16 mouse cellular contexts compared by ENCODE assay signal in the genomic region with DNA sequence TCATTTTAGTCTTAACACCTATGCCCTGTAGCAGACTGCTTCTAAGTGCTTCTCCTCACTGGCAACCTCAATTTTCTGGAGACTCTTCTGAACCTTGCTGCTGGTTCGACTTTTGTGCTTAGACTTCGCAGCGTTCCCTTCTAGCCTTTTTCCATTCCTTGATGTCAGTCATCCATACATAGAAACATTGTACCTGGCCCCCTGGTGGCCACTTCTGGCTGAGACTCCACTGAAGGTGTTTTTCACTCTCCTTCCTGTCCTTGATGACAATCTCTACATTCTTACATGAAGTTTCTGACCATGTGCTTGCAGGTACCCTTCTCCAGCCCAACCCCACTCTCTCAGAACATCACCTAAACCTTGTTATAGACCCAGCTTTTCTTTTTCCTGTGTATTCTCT.
DNase-seq lines count a peak whose midpoint lies in the region; ATAC-seq and TF ChIP-seq lines count a peak whose summit lies in the region.
"Had no signal": no experiment of that assay in that cellular context is flagged by ENCODE, and none has a peak within 500 bp of the region (broad histone marks: within the 10 kb centered on the region; RNA-seq: fewer than 3 reads in every experiment).

No protein-coding gene starts in this region.

- TF ChIP-seq CTCF in brain, embryonic 14.5 days (IDR thresholded peaks at IDR 0.05; ENCODE audit: borderline replicate concordance, extremely low read depth, insufficient read depth, insufficient read length), result peak; percentile 37; the same call in 1 of the 2 replicates

- DNase-seq in kidney, adult 18-20 months, result peak; percentile 36
- DNase-seq in retina, embryonic 14.5 days (ENCODE audit: low spot score), result peak; percentile 15
- DNase-seq in retina, postnatal 1 day, result no peak
- DNase-seq in brain, embryonic 14.5 days (ENCODE audit: low read depth), result no peak
- DNase-seq in mesoderm, embryonic 11.5 days (ENCODE audit: low read depth, low spot score), result peak; percentile 4
- DNase-seq in adrenal gland, adult (ENCODE audit: inconsistent age in 2 of 2, low spot score in 1 of 2), result no peak
- no peak for DNase-seq in left cerebral cortex, adult 8-10 months (ENCODE audit: low spot score in 2 of 2)
- DNase-seq: cerebellum, adult 9-11 months; gastrocnemius, postnatal 10 days; heart, postnatal 4 days; spleen, adult 18-20 months had no signal

- H3K36me3 ChIP-seq in kidney, embryonic 14.5 days (ENCODE audit: control insufficient read depth, insufficient read depth, low read length), result no peaks in the 10 kb centered on the region
- H3K36me3 ChIP-seq: forebrain, embryonic 12.5 days; heart, embryonic 10.5 days; lung, embryonic 15.5 days had no signal

- no peaks in the 10 kb centered on the region for H3K4me1 ChIP-seq in kidney, embryonic 14.5 days (ENCODE audit: control insufficient read depth, insufficient read depth, low read length)
- H3K4me1 ChIP-seq: forebrain, embryonic 12.5 days; heart, embryonic 10.5 days; lung, embryonic 15.5 days had no signal

- no peak overlapping the region for H3K4me2 ChIP-seq in kidney, embryonic 14.5 days (replicated peaks; ENCODE audit: low read depth, low read length)
- H3K4me2 ChIP-seq: forebrain, embryonic 12.5 days; lung, embryonic 15.5 days had no signal

- H3K4me3 ChIP-seq in kidney, embryonic 14.5 days (ENCODE audit: low read length), result no peak overlapping the region
- H3K4me3 ChIP-seq: forebrain, embryonic 12.5 days; heart, embryonic 10.5 days; lung, embryonic 15.5 days had no signal

- WGBS in kidney, embryonic 14.5 days, result 79% methylated on average over 3 of the region's 3 CpGs

- no peak overlapping the region for H3K27ac ChIP-seq in kidney, embryonic 14.5 days (ENCODE audit: low read depth, low read length)
- H3K27ac ChIP-seq: forebrain, embryonic 12.5 days; heart, embryonic 10.5 days; lung, embryonic 15.5 days had no signal

- H3K9ac ChIP-seq in kidney, embryonic 14.5 days (ENCODE audit: low read depth, low read length), result no peak overlapping the region
- H3K9ac ChIP-seq: forebrain, embryonic 12.5 days; lung, embryonic 15.5 days had no signal

- no peak for TF ChIP-seq POLR2A in brain, embryonic 14.5 days (IDR thresholded peaks at IDR 0.05; ENCODE audit: borderline replicate concordance, extremely low read depth, insufficient read depth, insufficient read length, poor library complexity, severe bottlenecking)

- ATAC-seq in kidney, embryonic 14.5 days (ENCODE audit: low FRiP score, low TSS enrichment), result no peak
- ATAC-seq: activated CD4-positive, CD25-positive, alpha-beta regulatory T cell, adult 4 months had no signal

- H3K9me3 ChIP-seq in kidney, embryonic 14.5 days (ENCODE audit: control insufficient read depth, low read length), result no peaks in the 10 kb centered on the region
- H3K9me3 ChIP-seq: forebrain, embryonic 12.5 days; heart, embryonic 10.5 days; lung, embryonic 15.5 days had no signal

- H3K27me3 ChIP-seq in kidney, embryonic 14.5 days (ENCODE audit: control insufficient read depth, insufficient read depth, low read length), result no peaks in the 10 kb centered on the region
- H3K27me3 ChIP-seq: forebrain, embryonic 12.5 days; lung, embryonic 15.5 days had no signal

Comparison
In these comparisons a context has a peak if more than half of its experiments do, and no peak if none do; other contexts are left out.
1. DNase-seq: peak in kidney, adult 18-20 months (single experiment), retina, embryonic 14.5 days (single experiment) and mesoderm, embryonic 11.5 days (single experiment); none in retina, postnatal 1 day (single experiment), brain, embryonic 14.5 days (single experiment), adrenal gland, adult (0 of 2) and left cerebral cortex, adult 8-10 months (0 of 2).